Comparison of ENCODE assay signal across 11 mouse cellular contexts in genomic region chr13:97900380-97900758, GRCm38 (mm10).
A peak's percentile ranks its signal among the peaks of the same experiment; 100 is the strongest.
DNase-seq lines count a peak whose midpoint lies in the region; ATAC-seq and TF ChIP-seq lines count a peak whose summit lies in the region.
"Had no signal": no experiment of that assay in that cellular context is flagged by ENCODE, and none has a peak within 500 bp of the region (broad histone marks: within the 10 kb centered on the region; RNA-seq: fewer than 3 reads in every experiment).

No protein-coding gene starts in this region.

- no peaks in the 10 kb centered on the region for H3K9me3 ChIP-seq in ES-E14 (ENCODE audit: control insufficient read depth, insufficient read depth, low read depth, low read length)
- no peaks in the 10 kb centered on the region for H3K9me3 ChIP-seq in embryonic facial prominence, embryonic 10.5 days
- H3K9me3 ChIP-seq in hindbrain, embryonic 15.5 days, result no peaks in the 10 kb centered on the region
- no peaks in the 10 kb centered on the region for H3K9me3 ChIP-seq in midbrain, embryonic 16.5 days (replicated peaks; ENCODE audit: control insufficient read depth, low read length, poor library complexity, severe bottlenecking)
- no peaks in the 10 kb centered on the region for H3K9me3 ChIP-seq in lung, postnatal 0 days (ENCODE audit: low read length)
- H3K9me3 ChIP-seq: embryonic facial prominence, embryonic 15.5 days; heart, embryonic 15.5 days had no signal

- H3K4me1 ChIP-seq in ES-E14 (ENCODE audit: control insufficient read depth in 2 of 2, insufficient read depth in 2 of 2, low read length in 2 of 2, poor library complexity in 1 of 2), result no peaks in the 10 kb centered on the region
- H3K4me1 ChIP-seq in embryonic facial prominence, embryonic 10.5 days, result peaks cover 15% of the 10 kb centered on the region
- peaks cover 22% of the 10 kb centered on the region for H3K4me1 ChIP-seq in hindbrain, embryonic 15.5 days (replicated peaks)
- peaks cover 19% of the 10 kb centered on the region for H3K4me1 ChIP-seq in midbrain, embryonic 16.5 days (ENCODE audit: control insufficient read depth, insufficient read depth, low read length)
- H3K4me1 ChIP-seq in lung, postnatal 0 days (ENCODE audit: insufficient read depth, low read depth, low read length), result no peaks in the 10 kb centered on the region
- H3K4me1 ChIP-seq: heart, embryonic 15.5 days had no signal

- H3K27me3 ChIP-seq in embryonic facial prominence, embryonic 10.5 days (replicated peaks; ENCODE audit: low read depth, poor library complexity, severe bottlenecking), result no peaks in the 10 kb centered on the region
- no peaks in the 10 kb centered on the region for H3K27me3 ChIP-seq in hindbrain, embryonic 15.5 days
- H3K27me3 ChIP-seq in midbrain, embryonic 16.5 days (ENCODE audit: control insufficient read depth, insufficient read depth, low read depth, low read length), result no peaks in the 10 kb centered on the region
- H3K27me3 ChIP-seq in lung, postnatal 0 days (replicated peaks; ENCODE audit: insufficient read depth, low read length), result no peaks in the 10 kb centered on the region
- H3K27me3 ChIP-seq: embryonic facial prominence, embryonic 15.5 days; heart, embryonic 15.5 days had no signal

- H3K4me2 ChIP-seq in hindbrain, embryonic 15.5 days, result peak overlapping the region; percentile 7; the same call in 1 of the 2 replicates
- no peak overlapping the region for H3K4me2 ChIP-seq in midbrain, embryonic 16.5 days (ENCODE audit: low read length)
- no peak overlapping the region for H3K4me2 ChIP-seq in lung, postnatal 0 days (replicated peaks; ENCODE audit: low read depth, low read length)
- H3K4me2 ChIP-seq: embryonic facial prominence, embryonic 15.5 days; heart, embryonic 15.5 days had no signal

- ATAC-seq in hindbrain, embryonic 15.5 days (ENCODE audit: low FRiP score, low read depth), result peak; percentile 86
- ATAC-seq in midbrain, embryonic 16.5 days, result peak; percentile 87
- no peak for ATAC-seq in lung, postnatal 0 days

- no peak for TF ChIP-seq EP300 in lung, postnatal 0 days (IDR thresholded peaks at IDR 0.05)

- WGBS in embryonic facial prominence, embryonic 10.5 days, result 64% methylated on average over 3 of the region's 3 CpGs
- 24% methylated on average over 3 of the region's 3 CpGs for WGBS in hindbrain, embryonic 15.5 days
- WGBS in midbrain, embryonic 16.5 days, result 23% methylated on average over 3 of the region's 3 CpGs
- 50% methylated on average over 3 of the region's 3 CpGs for WGBS in lung, postnatal 0 days

- no peak overlapping the region for H3K4me3 ChIP-seq in ES-E14 (ENCODE audit: insufficient read depth in 1 of 2, low read depth in 1 of 2, low read length in 2 of 2, poor library complexity in 1 of 2, severe bottlenecking in 1 of 2)
- H3K4me3 ChIP-seq in embryonic facial prominence, embryonic 10.5 days, result no peak overlapping the region
- H3K4me3 ChIP-seq in hindbrain, embryonic 15.5 days, result no peak overlapping the region
- no peak overlapping the region for H3K4me3 ChIP-seq in midbrain, embryonic 16.5 days (ENCODE audit: low read depth, low read length)
- no peak overlapping the region for H3K4me3 ChIP-seq in lung, postnatal 0 days (ENCODE audit: low read depth, low read length)
- H3K4me3 ChIP-seq: embryonic facial prominence, embryonic 15.5 days; heart, embryonic 15.5 days had no signal

- in situ Hi-C loops in ES-E14 (cut with MboI; ENCODE audit: low sequenced_read_pairs in 2 of 2, unreplicated experiment in 2 of 2), result no loop called here

- H3K27ac ChIP-seq in ES-E14 (ENCODE audit: insufficient read depth, low read depth, low read length, poor library complexity, severe bottlenecking), result no peak overlapping the region
- 0 out of 2 replicates have a peak overlapping the region, but pooled peaks have one; percentile 5 for H3K27ac ChIP-seq in embryonic facial prominence, embryonic 10.5 days (replicated peaks)
- peak overlapping the region; percentile 87 for H3K27ac ChIP-seq in hindbrain, embryonic 15.5 days (replicated peaks)
- peak overlapping the region; percentile 73 for H3K27ac ChIP-seq in midbrain, embryonic 16.5 days (ENCODE audit: low read length)
- no peak overlapping the region for H3K27ac ChIP-seq in lung, postnatal 0 days (ENCODE audit: low read length)
- H3K27ac ChIP-seq: embryonic facial prominence, embryonic 15.5 days; heart, embryonic 15.5 days had no signal

- no peak for TF ChIP-seq CTCF in lung, postnatal 0 days (IDR thresholded peaks at IDR 0.05)

- DNase-seq in ES-E14 (ENCODE audit: low read depth, low spot score) (no peak), adipocyte (ENCODE audit: low spot score) (no peak)
- DNase-seq in embryonic facial prominence, embryonic 10.5 days (ENCODE audit: low spot score), result no peak
- no peak for DNase-seq in adrenal gland, adult 8-10 months
- DNase-seq in ovary, adult 18-20 months (ENCODE audit: low spot score), result no peak
- no peak for DNase-seq in lung, postnatal 0 days (ENCODE audit: low spot score)
- DNase-seq: adrenal gland, postnatal 36 days had no signal

- no peaks in the 10 kb centered on the region for H3K36me3 ChIP-seq in ES-E14 (ENCODE audit: control insufficient read depth, insufficient read depth, low read length, poor library complexity, severe bottlenecking)
- no peaks in the 10 kb centered on the region for H3K36me3 ChIP-seq in embryonic facial prominence, embryonic 10.5 days (replicated peaks)
- H3K36me3 ChIP-seq in hindbrain, embryonic 15.5 days, result no peaks in the 10 kb centered on the region
- H3K36me3 ChIP-seq in midbrain, embryonic 16.5 days (ENCODE audit: control insufficient read depth, insufficient read depth, low read length), result no peaks in the 10 kb centered on the region
- no peaks in the 10 kb centered on the region for H3K36me3 ChIP-seq in lung, postnatal 0 days (ENCODE audit: insufficient read depth, low read length)
- H3K36me3 ChIP-seq: embryonic facial prominence, embryonic 15.5 days; heart, embryonic 15.5 days had no signal

- H3K9ac ChIP-seq in ES-E14 (ENCODE audit: insufficient read depth, low read depth, low read length, poor library complexity, severe bottlenecking), result no peak overlapping the region
- no peak overlapping the region for H3K9ac ChIP-seq in hindbrain, embryonic 15.5 days
- H3K9ac ChIP-seq in midbrain, embryonic 16.5 days (ENCODE audit: low read depth, low read length), result peak overlapping the region; percentile 3; the same call in 1 of the 2 replicates
- no peak overlapping the region for H3K9ac ChIP-seq in lung, postnatal 0 days (replicated peaks; ENCODE audit: low read depth)
- H3K9ac ChIP-seq: embryonic facial prominence, embryonic 15.5 days; heart, embryonic 15.5 days had no signal

TF ChIP-seq in ES-E14, 5 proteins besides CTCF, POLR2A, EP300 and RAD21:
- no peak for TF ChIP-seq ZC3H11A (IDR thresholded peaks at IDR 0.05; ENCODE audit: borderline replicate concordance, low read depth, low read length)
- TF ChIP-seq ZNF384 (IDR thresholded peaks at IDR 0.05; ENCODE audit: low read depth, low read length), result peak; percentile 40; the same call in 1 of the 2 replicates
- TF ChIP-seq MAFK (IDR thresholded peaks at IDR 0.05; ENCODE audit: insufficient read depth, low read depth, low read length), result no peak
- no peak for TF ChIP-seq HCFC1 (IDR thresholded peaks at IDR 0.05; ENCODE audit: borderline replicate concordance, insufficient read depth, low read length)
- TF ChIP-seq CHD2 (IDR thresholded peaks at IDR 0.05; ENCODE audit: low read depth, low read length), result no peak

Comparison
In these comparisons a context has a peak if more than half of its experiments do, and no peak if none do; other contexts are left out.
1. H3K27ac ChIP-seq: peak in embryonic facial prominence, embryonic 10.5 days (single experiment), hindbrain, embryonic 15.5 days (single experiment) and midbrain, embryonic 16.5 days (single experiment); none in ES-E14 (single experiment) and lung, postnatal 0 days (single experiment).